Mouse (Mus musculus) cerebellum, adult 2 months (tissue): ENCODE data around the gene Pde4dip.

Experiments
- CTCF ChIP-seq: fragments of 200-500 bp; IDR thresholded peaks from 2 replicates; pipeline ENCODE4 v1.5.1; 2011; ENCODE audit warnings: low read depth, mild to moderate bottlenecking, control low read depth, low read length, moderate library complexity, borderline replicate concordance; ENCODE audit not compliant: insufficient read depth
- POLR2A ChIP-seq: fragments of 200-500 bp; IDR thresholded peaks from 2 replicates; pipeline ENCODE4 v1.6.1; 2011; ENCODE audit warnings: low read length, control low read depth, borderline replicate concordance; ENCODE audit not compliant: insufficient read depth

DNA sequence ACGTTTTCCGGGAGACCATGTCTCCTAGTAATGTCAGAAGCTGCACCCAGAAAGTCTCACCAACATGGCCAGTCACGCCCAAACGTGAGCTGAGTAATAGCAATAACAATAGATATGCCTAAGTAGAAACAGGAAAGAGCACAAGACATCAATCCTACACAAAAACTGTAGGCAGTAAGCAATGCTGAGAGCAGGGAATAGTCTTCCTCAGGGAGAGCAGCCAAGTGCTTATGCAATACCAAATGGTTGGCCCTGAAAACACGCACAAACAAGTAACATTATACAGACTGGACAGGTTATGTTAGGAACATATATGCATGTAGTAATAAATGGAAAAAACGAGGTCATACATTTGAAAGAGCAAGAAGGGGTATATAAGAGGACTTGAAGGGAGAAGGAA, 239.0 kb downstream of the Pde4dip start:
- TF ChIP-seq CTCF (no peak), POLR2A (no peak)
